Comparison of ENCODE assay signal across 9 mouse cellular contexts in genomic region chr15:80266281-80266680, GRCm38 (mm10). TPM values are rescaled to one million over a fixed set of nuclear protein-coding genes. Genes with fewer than 3 reads are reported as not detected.
DNase-seq lines count a peak whose midpoint lies in the region; ATAC-seq and TF ChIP-seq lines count a peak whose summit lies in the region.
"Had no signal": no experiment of that assay in that cellular context is flagged by ENCODE, and none has a peak within 500 bp of the region (broad histone marks: within the 10 kb centered on the region; RNA-seq: fewer than 3 reads in every experiment).

No protein-coding gene starts in this region.

- H3K4me3 ChIP-seq in forebrain, embryonic 13.5 days = no peak overlapping the region
- H3K4me3 ChIP-seq in hindbrain, embryonic 12.5 days = no peak overlapping the region
- no peak overlapping the region for H3K4me3 ChIP-seq in midbrain, embryonic 16.5 days (ENCODE audit: low read depth, low read length)
- H3K4me3 ChIP-seq: embryonic facial prominence, embryonic 12.5 days had no signal

- peaks cover 19% of the 10 kb centered on the region for H3K4me1 ChIP-seq in forebrain, embryonic 13.5 days
- peaks cover 13% of the 10 kb centered on the region for H3K4me1 ChIP-seq in hindbrain, embryonic 12.5 days
- H3K4me1 ChIP-seq in midbrain, embryonic 16.5 days (ENCODE audit: control insufficient read depth, insufficient read depth, low read length) = peaks cover 18% of the 10 kb centered on the region

- DNase-seq in ovary, postnatal 14 days (ENCODE audit: low spot score) = peak; percentile 63
- DNase-seq in ovary, adult 18-20 months (ENCODE audit: low spot score) = no peak
- DNase-seq in brain, embryonic 14.5 days (ENCODE audit: low read depth) = peak; percentile 91
- peak; percentile 89 to 91 for DNase-seq in left cerebral cortex, postnatal 25 days (ENCODE audit: low spot score in 2 of 2)
- DNase-seq in spleen, postnatal 4 days (ENCODE audit: low spot score in 2 of 2) = peak; percentile 67 to 83

- H3K36me3 ChIP-seq in forebrain, embryonic 13.5 days (ENCODE audit: poor library complexity, severe bottlenecking) = no peaks in the 10 kb centered on the region
- no peaks in the 10 kb centered on the region for H3K36me3 ChIP-seq in hindbrain, embryonic 12.5 days
- no peaks in the 10 kb centered on the region for H3K36me3 ChIP-seq in midbrain, embryonic 16.5 days (ENCODE audit: control insufficient read depth, insufficient read depth, low read length)

- H3K27me3 ChIP-seq in forebrain, embryonic 13.5 days = 0 out of 2 replicates have a peak, but pooled peaks cover 3% of the 10 kb centered on the region
- H3K27me3 ChIP-seq in hindbrain, embryonic 12.5 days = no peaks in the 10 kb centered on the region
- no peaks in the 10 kb centered on the region for H3K27me3 ChIP-seq in midbrain, embryonic 16.5 days (ENCODE audit: control insufficient read depth, insufficient read depth, low read depth, low read length)
- H3K27me3 ChIP-seq: embryonic facial prominence, embryonic 12.5 days had no signal

- 2% methylated on average over 2 of the region's 2 CpGs for WGBS in forebrain, embryonic 13.5 days
- 0% methylated on average over 2 of the region's 2 CpGs for WGBS in hindbrain, embryonic 12.5 days
- WGBS in midbrain, embryonic 16.5 days = 0% methylated on average over 2 of the region's 2 CpGs

- H3K4me2 ChIP-seq in forebrain, embryonic 13.5 days = no peak overlapping the region
- H3K4me2 ChIP-seq in hindbrain, embryonic 12.5 days (replicated peaks) = no peak overlapping the region
- H3K4me2 ChIP-seq in midbrain, embryonic 16.5 days (ENCODE audit: low read length) = no peak overlapping the region
- H3K4me2 ChIP-seq: embryonic facial prominence, embryonic 12.5 days had no signal

- no peak for TF ChIP-seq POLR2A in brain, embryonic 14.5 days (IDR thresholded peaks at IDR 0.05; ENCODE audit: borderline replicate concordance, extremely low read depth, insufficient read depth, insufficient read length, poor library complexity, severe bottlenecking)

- ATAC-seq in forebrain, embryonic 13.5 days = 0 out of 2 replicates have a peak, but pooled peaks have one; percentile 52
- ATAC-seq in hindbrain, embryonic 12.5 days (ENCODE audit: low FRiP score) = 0 out of 2 replicates have a peak, but pooled peaks have one; percentile 29
- ATAC-seq in midbrain, embryonic 16.5 days = peak; percentile 61; the same call in 1 of the 2 replicates

- intact Hi-C loops in left cerebral cortex, postnatal 25 days (cut with DNase I) = loop anchor here (1.0 to 2.0 kb wide), 2 partner anchors 427 to 438 kb away; no protein-coding TSS in a partner anchor

- H3K27ac ChIP-seq in forebrain, embryonic 13.5 days = no peak overlapping the region
- H3K27ac ChIP-seq in hindbrain, embryonic 12.5 days = no peak overlapping the region
- no peak overlapping the region for H3K27ac ChIP-seq in midbrain, embryonic 16.5 days (ENCODE audit: low read length)
- H3K27ac ChIP-seq: embryonic facial prominence, embryonic 12.5 days had no signal

- TF ChIP-seq CTCF in brain, embryonic 14.5 days (IDR thresholded peaks at IDR 0.05; ENCODE audit: borderline replicate concordance, extremely low read depth, insufficient read depth, insufficient read length) = peak; percentile 85

- peaks cover 14% of the 10 kb centered on the region; the same call in 1 of the 2 replicates for H3K9me3 ChIP-seq in forebrain, embryonic 13.5 days (replicated peaks)
- no peaks in the 10 kb centered on the region for H3K9me3 ChIP-seq in hindbrain, embryonic 12.5 days (replicated peaks)
- no peaks in the 10 kb centered on the region for H3K9me3 ChIP-seq in midbrain, embryonic 16.5 days (replicated peaks; ENCODE audit: control insufficient read depth, low read length, poor library complexity, severe bottlenecking)
- H3K9me3 ChIP-seq: embryonic facial prominence, embryonic 12.5 days had no signal

- no peak overlapping the region for H3K9ac ChIP-seq in forebrain, embryonic 13.5 days
- no peak overlapping the region for H3K9ac ChIP-seq in hindbrain, embryonic 12.5 days
- no peak overlapping the region for H3K9ac ChIP-seq in midbrain, embryonic 16.5 days (ENCODE audit: low read depth, low read length)
- H3K9ac ChIP-seq: embryonic facial prominence, embryonic 12.5 days had no signal

RNA-seq across cellular contexts. Expression of gene Rps19bp1, which starts 2.2 kb away (rescaled TPM):
- polyA plus RNA-seq in brain, embryonic 14.5 days (2012; rRNA removed) = 51.4 and 54.7 TPM in 2 replicates
- polyA plus RNA-seq in forebrain, embryonic 13.5 days (2015; fragmentation: Nextera tagmentation; extraction: Ambion mirVana) = 62.0 and 63.8 TPM in 2 replicates
- polyA plus RNA-seq in hindbrain, embryonic 12.5 days (2016; fragmentation: Nextera tagmentation; extraction: Ambion mirVana) = 59.9 and 65.8 TPM in 2 replicates
- total RNA-seq in left cerebral cortex, postnatal 25 days (2021) = 10 to 100 TPM; 38.8 to 41.4 TPM
- 74.9 and 79.6 TPM in 2 replicates for polyA plus RNA-seq in midbrain, embryonic 16.5 days (2015; fragmentation: Nextera tagmentation; extraction: Ambion mirVana)

RNA-seq across cellular contexts. Expression of gene Atf4, which starts 11.3 kb away (rescaled TPM):
- polyA plus RNA-seq in brain, embryonic 14.5 days (2012; rRNA removed) = 236 and 364 TPM in 2 replicates
- 129 and 138 TPM in 2 replicates for polyA plus RNA-seq in forebrain, embryonic 13.5 days (2015; fragmentation: Nextera tagmentation; extraction: Ambion mirVana)
- 115 and 128 TPM in 2 replicates for polyA plus RNA-seq in hindbrain, embryonic 12.5 days (2016; fragmentation: Nextera tagmentation; extraction: Ambion mirVana)
- total RNA-seq in left cerebral cortex, postnatal 25 days (2021) = 100 to 1,000 TPM; 104 to 111 TPM
- polyA plus RNA-seq in midbrain, embryonic 16.5 days (2015; fragmentation: Nextera tagmentation; extraction: Ambion mirVana) = 125 and 131 TPM in 2 replicates

RNA-seq across cellular contexts. Expression of gene Cacna1i, which starts 20.8 kb away (rescaled TPM):
- polyA plus RNA-seq in brain, embryonic 14.5 days (2012; rRNA removed) = 3.1 and 6.5 TPM in 2 replicates
- polyA plus RNA-seq in forebrain, embryonic 13.5 days (2015; fragmentation: Nextera tagmentation; extraction: Ambion mirVana) = 0.25 and 0.39 TPM in 2 replicates
- 0.18 TPM in 2 replicates for polyA plus RNA-seq in hindbrain, embryonic 12.5 days (2016; fragmentation: Nextera tagmentation; extraction: Ambion mirVana)
- 10 to 100 TPM; 77.1 to 79.3 TPM for total RNA-seq in left cerebral cortex, postnatal 25 days (2021)
- 1.0 and 1.4 TPM in 2 replicates for polyA plus RNA-seq in midbrain, embryonic 16.5 days (2015; fragmentation: Nextera tagmentation; extraction: Ambion mirVana)

RNA-seq across cellular contexts. Expression of gene AC140267.1, which starts 30.6 kb away (rescaled TPM):
- not detected in 2 replicates for polyA plus RNA-seq in brain, embryonic 14.5 days (2012; rRNA removed)
- polyA plus RNA-seq in forebrain, embryonic 13.5 days (2015; fragmentation: Nextera tagmentation; extraction: Ambion mirVana) = 2.7 TPM in 1 of 2 replicates, not detected in the other
- not detected in 2 replicates for polyA plus RNA-seq in hindbrain, embryonic 12.5 days (2016; fragmentation: Nextera tagmentation; extraction: Ambion mirVana)
- total RNA-seq in left cerebral cortex, postnatal 25 days (2021) = 1 to 10 TPM; 8.8 to 10.0 TPM
- polyA plus RNA-seq in midbrain, embryonic 16.5 days (2015; fragmentation: Nextera tagmentation; extraction: Ambion mirVana) = 5.5 TPM in 1 of 2 replicates, not detected in the other

RNA-seq across cellular contexts. Expression of gene Mief1, which starts 32.5 kb away (rescaled TPM):
- 14.3 and 20.8 TPM in 2 replicates for polyA plus RNA-seq in brain, embryonic 14.5 days (2012; rRNA removed)
- 39.6 and 40.3 TPM in 2 replicates for polyA plus RNA-seq in forebrain, embryonic 13.5 days (2015; fragmentation: Nextera tagmentation; extraction: Ambion mirVana)
- 41.3 and 43.8 TPM in 2 replicates for polyA plus RNA-seq in hindbrain, embryonic 12.5 days (2016; fragmentation: Nextera tagmentation; extraction: Ambion mirVana)
- 10 to 100 TPM; 32.4 to 35.5 TPM for total RNA-seq in left cerebral cortex, postnatal 25 days (2021)
- polyA plus RNA-seq in midbrain, embryonic 16.5 days (2015; fragmentation: Nextera tagmentation; extraction: Ambion mirVana) = 35.2 and 37.4 TPM in 2 replicates
